Mouse (Mus musculus) frontal cortex, postnatal 25 days (tissue): Measurements from ENCODE around the gene Dock3.

Experiments
- DNase-seq, 2 experiments: peaks; one replicate each; pipeline ENCODE4 v3.0.0; 2022; ENCODE audit warnings: low spot score in 2 of 2

The Dock3 gene

GRCm38 (mm10) chr9:106888346-106888745, 343.4 kb downstream of the Dock3 start:
- DNase-seq = no peak

- DNase-seq = peak; percentile 96 to 98
Observed at GRCm38 (mm10) chr9:106886828-106887702, 344.6 kb downstream of the Dock3 start, which contains the start of gene Rbm15b. Rbm15b (minus strand) TSS chr9:106887428.

- DNase-seq = no peak
Observed at GRCm38 (mm10) chr9:106885901-106886731, 345.6 kb downstream of the Dock3 start.

- no peak for DNase-seq
Observed at GRCm38 (mm10) chr9:106884996-106885900, 346.5 kb downstream of the Dock3 start.

GRCm38 (mm10) chr9:106884306-106884705, 347.4 kb downstream of the Dock3 start:
- no peak for DNase-seq

GRCm38 (mm10) chr9:106883085-106883484, 348.6 kb downstream of the Dock3 start:
- DNase-seq = no peak

- DNase-seq = no peak
Observed at GRCm38 (mm10) chr9:106882176-106882575, 349.5 kb downstream of the Dock3 start.

GRCm38 (mm10) chr9:106881071-106881755, 350.5 kb downstream of the Dock3 start:
- DNase-seq = no peak

GRCm38 (mm10) chr9:106879471-106879870, 352.2 kb downstream of the Dock3 start:
- DNase-seq = no peak

GRCm38 (mm10) chr9:106876666-106877065, 355.0 kb downstream of the Dock3 start:
- no peak for DNase-seq

- DNase-seq = no peak
Observed at GRCm38 (mm10) chr9:106874216-106874615, 357.5 kb downstream of the Dock3 start.

- no peak for DNase-seq
Observed at GRCm38 (mm10) chr9:106858036-106858435, 373.7 kb downstream of the Dock3 start.

GRCm38 (mm10) chr9:106856664-106857063, 375.0 kb downstream of the Dock3 start:
- no peak for DNase-seq
